Mouse (Mus musculus): ENCODE measurements around the gene Ccm2l. TPM values are rescaled to one million over a fixed set of nuclear protein-coding genes. Genes with fewer than 3 reads are reported as not detected.

The Ccm2l gene
- 10 to 100 TPM; 12.7 to 15.3 TPM for total RNA-seq (2021)
- polyA plus RNA-seq (2012; rRNA removed), result 37.1 and 49.1 TPM in 2 replicates
- long read RNA-seq, partial matches to known transcripts, result 1 of 14 reads
- long read RNA-seq, other reads (novel, unspliced or antisense), result 12 of 14 reads

DNA sequence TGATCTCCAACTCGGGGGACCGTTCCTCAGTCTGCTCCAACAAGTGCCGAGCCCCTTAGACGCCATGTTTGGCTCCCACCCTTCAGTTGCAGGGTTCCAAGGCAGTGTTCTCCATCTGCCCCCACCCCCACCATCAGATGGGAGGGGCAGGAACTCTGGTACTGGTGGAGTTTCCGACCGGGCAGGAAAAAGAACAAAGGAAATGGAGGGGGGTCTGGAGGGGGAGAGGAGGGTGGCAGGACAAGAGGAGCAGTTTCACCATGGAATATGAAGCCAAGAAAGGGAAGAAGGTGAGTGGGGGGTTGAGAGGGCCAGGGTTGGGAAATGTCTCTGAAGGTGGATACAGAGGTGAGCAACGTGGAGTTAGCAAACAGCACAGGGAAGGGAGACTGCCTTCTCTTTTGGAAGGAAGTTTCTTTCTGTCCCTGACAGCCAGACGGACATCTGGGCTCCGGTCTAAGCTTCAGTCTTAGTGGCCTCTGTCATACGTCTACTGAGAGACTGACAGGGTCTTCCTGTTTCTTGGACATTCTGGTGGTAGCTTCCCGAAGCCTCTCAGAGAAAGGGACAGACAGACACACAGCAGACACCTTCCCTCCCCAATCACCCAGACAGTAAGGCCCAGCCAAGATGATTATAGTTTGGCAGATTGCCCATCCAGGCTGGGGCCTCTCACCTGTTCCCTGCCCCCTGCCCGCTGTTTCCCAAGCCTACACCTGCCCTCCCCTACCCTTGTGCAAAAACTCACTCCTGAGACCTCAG is at the start of gene Ccm2l:
Ccm2l (plus strand) TSS at position 209 of the 762 bp plus-strand sequence.
- DNase-seq, result peak; percentile 60

DNA sequence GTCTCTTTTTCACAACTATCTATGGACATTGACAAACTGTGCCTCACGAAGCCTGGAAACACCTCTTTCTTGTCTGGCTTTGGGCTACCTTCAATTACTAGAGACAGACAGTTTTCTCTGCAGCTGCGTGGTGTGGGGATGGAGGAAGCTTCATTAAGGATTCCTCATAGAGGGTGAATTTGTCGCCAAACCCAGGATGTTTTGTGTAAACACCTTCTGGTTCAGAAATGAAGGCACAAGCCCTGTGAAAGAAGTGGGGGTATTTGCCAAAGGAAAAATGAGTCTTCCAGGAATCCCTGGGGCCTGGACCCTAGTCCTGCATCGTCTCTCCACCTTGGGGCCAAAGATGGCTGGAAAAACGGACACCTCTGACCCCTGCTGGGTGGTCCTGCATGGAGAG is 49.0 kb upstream of the Ccm2l start:
- no peak for DNase-seq

DNA sequence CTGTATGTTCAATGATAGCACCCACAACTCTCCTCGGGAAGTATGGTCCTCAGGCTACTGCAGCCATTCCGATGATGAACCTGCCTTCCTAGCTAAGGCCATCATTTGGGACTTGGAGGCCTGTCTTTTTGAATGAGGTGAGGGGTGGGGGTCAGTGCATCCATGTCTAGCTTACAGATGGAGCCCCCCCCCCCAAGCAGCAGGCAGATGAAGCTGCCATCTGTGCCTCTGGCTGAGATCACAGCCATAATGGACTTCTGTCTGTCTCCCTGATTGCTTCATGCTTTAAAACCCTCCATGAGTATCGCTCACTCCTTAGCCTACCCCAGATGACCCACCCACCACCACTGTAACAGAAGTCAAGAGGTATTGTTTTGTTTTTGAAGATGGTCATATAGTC is 46.4 kb upstream of the Ccm2l start:
- DNase-seq, result no peak

DNA sequence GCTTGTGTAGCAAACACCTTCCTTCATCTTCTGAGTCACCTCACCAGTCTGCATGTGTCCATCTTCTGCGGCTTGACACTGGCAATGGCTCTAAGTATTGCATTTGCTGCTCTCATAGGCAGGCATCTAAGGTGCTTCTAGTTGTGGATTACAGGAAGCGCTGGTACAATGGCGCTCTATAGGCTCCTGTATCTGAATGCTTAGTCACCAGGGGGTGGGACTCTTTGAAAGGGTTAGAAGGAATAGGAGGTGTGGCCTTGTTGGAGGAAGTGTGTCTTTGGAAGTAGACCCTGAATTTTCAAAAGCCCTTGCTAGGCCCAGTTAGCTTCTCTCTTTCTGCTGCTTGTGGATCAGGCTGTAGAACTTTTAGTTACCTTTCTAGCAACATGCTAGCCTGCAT is 44.6 kb upstream of the Ccm2l start:
- no peak for DNase-seq

DNA sequence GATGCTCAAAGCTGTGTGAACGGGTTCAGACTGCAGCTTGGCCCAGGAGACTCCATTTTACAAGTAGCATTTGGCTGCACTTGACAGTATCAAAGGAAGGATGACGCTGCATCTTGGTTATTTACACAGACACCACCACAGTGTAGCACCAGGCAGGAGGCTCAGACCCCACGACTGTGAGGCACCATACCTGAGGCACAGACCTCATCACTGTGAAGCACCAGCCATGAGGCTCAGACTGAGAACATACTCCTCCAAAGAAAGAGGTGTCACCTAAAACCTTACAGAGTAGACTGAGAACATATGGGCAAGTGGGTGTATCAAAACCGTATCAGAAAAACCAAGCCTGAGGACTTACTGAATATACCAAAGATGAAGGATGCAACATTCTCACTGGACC is 42.9 kb upstream of the Ccm2l start:
- no peak for DNase-seq

DNA sequence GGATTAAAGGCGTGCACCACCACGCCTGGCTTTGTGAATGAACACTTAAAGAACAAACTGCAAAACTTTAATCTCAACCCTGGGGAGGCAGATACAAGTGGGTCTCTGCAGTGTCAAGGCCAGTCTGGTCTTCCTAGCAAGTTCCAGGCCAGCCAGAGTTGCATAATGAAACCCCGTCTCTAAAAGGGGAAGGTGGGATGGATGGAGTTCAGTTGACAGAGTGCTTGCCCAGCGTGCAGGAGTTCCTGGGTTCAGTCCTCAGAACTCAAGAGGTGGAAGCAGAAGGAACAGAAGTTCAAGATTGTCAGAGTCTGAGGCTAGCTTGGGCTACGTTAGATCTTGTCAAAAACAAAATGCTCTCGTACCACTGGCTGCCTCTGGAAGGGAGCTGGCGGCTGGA is 39.7 kb upstream of the Ccm2l start:
- no peak for DNase-seq

DNA sequence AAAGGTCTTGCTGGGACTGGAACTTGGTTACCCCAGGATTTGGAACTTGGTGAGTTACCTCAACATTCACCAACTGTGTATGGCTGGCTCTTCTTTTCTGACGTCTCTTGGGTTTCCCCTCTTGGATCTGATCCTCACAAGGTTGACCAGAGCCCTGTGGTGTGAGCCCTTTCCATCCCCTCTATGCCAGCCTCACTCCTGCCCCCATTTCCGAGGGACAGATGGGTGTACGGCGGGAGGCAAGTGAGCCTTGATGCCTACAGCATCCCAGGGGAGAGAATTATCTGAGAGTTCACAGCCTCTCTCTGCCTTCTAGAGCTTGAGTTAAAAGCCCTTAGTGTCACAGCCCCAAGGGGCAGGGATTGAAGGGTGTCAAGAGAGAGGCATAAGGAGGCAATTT is 38.3 kb upstream of the Ccm2l start:
- no peak for DNase-seq

DNA sequence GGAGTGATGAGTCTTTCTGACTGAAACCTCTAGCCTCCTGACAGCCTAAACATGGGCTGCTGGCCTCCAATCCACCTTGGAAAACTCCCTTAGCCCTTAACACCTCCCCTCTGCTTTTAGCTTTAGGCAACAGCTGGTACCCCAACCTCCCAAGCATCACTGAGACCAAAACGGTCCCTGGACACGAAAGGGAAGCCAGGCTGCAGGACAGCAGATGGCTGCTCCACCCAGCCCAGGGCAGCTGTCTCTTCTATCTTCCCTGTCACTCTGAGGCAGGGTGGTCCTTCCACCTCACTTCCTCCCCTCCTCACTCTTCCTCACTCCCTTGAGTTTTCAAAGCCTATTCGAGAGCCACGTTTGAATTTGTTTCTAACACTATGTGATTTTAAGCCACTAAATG is 35.3 kb upstream of the Ccm2l start:
- DNase-seq, result no peak

DNA sequence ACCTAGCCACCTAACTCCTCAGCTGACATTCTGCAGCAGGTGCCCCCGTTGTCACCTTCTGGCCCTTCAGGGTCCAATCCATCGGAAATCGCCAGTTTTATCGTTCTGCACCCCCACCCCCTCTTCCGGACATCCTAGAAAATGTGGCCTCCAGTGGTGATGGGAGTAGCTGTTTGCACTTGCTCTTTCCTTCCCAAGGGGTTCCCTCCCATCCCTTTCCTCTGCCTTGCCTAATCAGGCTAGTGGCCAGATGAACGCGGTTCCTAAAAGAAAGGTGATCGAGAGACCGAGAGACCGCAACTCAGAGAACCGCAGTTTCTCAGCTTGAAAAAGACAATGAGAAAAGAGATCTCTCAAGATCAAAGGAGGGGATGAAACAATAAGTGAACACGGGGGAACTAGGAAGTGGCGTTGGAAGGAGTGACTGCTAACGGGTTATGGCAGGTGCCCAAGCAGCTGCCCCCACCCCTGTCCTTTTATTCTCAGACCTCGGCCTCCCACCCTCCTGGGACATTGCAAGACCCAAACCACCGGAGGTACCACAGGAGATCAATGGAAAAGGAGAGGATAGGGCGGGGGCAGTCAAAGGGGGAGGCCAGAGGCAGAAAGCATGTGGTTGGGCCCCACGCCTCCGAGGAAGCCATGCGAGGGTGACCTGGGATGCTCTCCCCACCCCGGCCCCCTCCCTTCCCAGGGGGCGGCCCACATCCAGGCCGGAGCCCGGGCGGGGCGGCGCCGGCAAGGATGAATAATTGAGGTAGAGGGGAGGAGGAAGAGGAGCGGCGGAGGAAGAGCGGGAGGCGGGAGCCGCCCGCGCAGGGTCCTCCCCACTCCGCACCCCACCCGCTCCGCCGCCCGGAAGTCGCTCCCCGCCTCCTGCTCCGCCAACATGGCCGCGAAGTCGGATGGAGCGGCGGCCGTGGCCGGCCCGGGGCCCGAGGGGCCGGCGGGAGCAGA is 34.4 kb upstream of the Ccm2l start, which contains the start of gene Xkr7:
Xkr7 (plus strand) TSS at position 727 of the 957 bp plus-strand sequence.
- no peak for DNase-seq

DNA sequence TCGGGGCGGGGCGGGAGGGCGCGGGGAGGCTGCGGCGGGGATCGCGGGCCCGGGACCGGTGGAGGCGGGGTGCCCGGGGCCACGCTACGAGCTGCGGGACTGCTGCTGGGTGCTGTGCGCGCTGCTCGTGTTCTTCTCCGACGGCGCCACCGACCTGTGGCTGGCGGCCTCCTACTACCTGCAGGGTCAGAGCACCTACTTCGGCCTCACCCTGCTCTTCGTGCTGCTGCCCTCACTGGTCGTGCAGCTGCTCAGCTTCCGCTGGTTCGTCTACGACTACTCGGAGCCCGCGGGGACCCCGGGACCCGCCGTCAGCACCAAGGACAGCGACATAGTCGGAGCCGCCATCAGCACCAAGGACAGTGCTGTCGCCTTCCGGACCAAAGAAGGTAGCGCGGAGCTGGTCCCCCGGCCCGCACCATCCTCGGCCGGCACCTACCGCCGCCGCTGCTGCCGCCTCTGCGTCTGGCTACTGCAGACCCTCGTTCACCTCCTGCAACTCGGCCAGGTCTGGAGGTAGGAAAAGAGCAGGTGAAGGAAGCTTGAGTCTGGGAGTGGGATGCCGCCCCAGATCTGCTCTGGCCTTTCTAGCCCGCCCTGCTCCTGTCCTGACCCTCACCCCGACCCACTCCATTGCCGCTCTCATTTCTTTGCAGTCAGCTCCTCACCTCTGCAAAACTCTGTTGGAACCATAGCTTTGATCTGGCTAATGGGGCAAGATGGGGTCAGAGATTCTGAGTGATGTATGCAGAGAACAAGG is 33.5 kb upstream of the Ccm2l start:
- DNase-seq, result peak; percentile 77

DNA sequence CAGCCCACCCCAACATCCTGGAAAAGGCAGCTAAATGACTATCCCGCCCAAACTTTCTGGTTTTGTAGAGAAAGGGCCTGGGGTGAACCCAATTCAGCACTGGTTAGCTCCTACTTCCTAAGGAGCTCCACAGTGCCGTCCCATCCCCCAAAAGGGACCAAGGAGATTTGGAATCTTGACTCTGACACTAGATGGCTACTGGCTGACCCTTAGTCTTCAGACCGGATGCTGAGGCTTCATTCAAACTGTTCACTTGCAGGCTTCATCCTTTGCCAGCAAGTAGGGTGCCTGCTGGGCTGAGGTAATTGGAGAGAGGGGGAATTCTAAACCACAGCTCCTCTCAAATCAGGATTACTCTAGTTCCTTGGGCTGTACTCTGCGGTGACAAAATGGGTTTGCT is 32.8 kb upstream of the Ccm2l start:
- DNase-seq, result no peak

DNA sequence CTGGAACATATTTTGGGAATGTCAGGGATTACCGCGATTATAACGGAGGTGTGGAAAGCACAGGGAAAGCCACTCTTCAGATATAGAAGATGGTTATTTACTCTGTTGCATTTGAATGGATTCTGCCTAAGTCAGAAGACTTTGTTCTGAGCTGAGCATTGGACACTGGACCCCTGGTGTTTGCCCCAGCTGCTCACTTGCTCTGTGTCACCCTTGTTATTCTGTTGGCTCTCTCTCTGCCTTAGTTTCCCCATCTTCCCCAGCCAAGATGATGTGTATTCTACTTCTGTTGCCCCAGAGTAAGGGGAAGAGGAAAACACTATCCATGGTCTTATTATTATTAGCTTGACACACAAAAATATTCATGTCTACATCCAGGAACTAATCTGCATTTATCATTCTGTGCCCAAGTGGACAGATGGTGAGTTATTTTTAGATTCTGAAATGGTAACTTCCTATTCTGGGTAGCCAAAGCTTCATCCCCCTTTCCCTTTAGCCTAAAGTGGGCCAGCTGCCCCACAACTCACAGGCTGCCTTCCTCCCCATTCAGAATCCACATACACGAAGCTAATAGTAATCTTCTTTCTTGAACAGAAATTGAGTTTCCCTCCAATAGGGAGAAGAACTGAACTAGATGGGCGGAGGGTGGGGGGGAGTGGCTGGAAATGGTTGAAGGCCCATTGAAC is 32.1 kb upstream of the Ccm2l start:
- DNase-seq, result no peak

DNA sequence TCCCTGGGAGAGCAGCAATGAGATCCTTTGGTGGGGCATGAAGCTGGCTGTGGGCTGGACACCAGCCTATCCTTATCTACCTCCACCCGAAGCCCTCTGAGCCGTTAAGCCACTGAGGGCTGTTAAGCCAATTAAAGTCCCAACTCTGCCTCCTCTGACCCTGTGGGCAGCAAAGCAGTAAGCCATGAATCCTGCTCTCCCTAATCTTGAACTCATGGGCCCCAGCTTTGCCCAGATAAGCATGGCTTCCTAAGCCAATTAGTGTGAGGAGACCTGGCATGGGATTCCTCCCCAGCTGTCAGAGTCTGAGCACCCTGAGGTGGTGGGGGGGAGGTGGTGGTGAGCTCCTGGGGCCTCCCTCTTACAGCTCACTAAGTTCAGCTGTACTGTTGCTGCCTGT is 29.1 kb upstream of the Ccm2l start:
- DNase-seq, result no peak

DNA sequence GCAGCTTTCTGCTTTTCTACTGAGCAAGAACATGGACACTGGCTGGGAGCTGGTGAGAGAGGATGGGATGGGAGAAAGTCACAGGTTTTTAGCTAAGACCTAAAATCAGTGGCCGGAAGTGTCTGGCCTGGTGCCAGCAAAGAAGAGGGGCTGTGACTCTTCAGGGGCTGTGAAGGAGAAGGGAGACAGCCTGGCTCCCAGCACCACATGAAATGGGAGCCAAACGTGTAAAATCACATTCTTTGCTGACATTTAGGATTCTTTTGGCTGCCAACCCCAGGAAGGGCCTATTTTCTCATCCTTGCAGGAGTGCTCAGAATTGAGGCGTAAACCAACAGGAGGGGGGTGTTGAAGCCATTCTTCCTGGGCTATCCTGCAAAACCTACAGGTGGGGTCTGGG is 21.9 kb upstream of the Ccm2l start:
- DNase-seq, result no peak

DNA sequence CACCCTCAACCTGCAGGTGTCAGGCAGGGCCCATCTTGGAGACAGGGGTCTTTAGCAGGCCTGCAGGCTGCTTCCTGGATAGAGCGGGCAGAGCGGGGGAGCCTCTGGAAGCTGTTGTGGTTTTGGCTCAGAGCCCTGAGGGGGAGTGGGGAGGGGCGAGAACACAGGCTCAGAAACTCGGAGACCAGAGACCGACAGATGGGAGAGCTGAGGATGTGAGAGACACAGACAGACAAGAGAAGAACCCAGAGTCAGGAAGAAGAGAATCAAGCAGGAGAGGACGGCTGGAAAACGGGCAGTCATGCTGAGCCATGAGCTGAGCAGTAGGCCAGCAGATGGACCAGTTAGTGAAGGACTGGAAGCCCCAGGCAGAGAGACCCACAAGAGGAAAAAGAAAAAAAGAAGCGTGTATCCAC is 19.9 kb upstream of the Ccm2l start:
- DNase-seq, result no peak

DNA sequence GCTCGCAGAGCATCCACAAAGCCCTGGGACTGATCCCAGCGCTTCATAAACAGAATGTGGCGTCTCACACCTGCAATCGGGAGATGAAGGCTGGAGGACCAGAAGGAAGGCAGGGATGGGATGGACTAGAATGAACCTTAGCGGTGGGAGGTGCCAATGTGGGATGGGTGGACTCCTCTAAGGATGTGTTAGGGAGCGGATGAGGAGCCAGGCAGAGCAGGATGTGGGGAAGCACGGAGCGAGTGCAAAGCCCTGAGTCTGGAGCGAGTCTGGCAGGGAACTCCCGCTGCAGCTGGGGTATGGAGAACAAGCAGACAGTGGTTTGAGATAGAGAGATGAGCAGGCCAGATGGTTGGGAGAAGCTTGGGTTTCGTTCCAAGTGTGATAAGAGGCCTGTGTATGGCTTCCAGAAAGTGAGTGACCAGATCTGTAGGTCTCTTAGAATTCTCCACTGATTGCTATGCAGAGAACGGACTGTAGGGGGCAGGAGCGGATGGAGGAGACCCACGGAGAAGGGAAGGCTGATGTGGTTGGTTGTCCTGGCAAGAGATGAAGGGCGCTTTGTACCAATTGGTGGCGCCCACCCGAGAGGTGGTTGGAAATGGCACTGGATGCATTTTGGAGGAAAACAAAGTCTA is 17.8 kb upstream of the Ccm2l start:
- peak; percentile 46 for DNase-seq

DNA sequence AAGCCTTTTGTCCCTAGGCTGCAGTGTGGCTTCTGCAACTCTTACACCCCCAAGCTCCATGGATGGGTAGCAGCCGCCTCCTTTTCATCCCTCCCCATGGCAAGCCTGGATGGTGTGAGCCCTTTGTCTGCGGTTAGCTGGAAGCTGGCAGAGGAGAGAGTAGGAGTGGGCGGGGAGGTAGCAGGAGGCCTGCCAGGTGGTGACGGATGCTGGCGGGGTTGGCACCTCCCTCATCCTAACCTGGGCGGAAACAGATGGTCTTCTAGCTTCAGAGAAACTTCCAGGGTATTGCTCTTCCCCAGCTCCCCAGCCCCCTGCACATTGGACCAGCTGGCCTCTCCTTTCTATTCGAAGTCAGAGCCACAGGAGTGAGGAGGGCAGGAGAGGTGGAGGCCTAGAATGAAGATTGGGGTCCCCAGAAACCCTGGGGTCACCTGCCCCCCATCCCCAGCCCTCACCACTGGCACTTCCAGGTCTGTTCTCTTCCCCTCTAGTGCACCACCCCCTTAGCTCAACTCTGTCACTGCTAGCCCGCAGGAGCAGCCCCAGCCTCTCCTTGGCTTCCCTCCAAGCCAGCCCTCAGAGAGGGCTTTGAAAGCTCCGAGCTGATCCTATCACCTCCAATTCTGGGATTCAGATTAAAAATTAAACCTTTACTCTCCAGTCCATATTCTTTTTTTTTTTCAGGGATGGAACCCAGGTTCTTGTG is 16.3 kb upstream of the Ccm2l start:
- DNase-seq, result no peak

DNA sequence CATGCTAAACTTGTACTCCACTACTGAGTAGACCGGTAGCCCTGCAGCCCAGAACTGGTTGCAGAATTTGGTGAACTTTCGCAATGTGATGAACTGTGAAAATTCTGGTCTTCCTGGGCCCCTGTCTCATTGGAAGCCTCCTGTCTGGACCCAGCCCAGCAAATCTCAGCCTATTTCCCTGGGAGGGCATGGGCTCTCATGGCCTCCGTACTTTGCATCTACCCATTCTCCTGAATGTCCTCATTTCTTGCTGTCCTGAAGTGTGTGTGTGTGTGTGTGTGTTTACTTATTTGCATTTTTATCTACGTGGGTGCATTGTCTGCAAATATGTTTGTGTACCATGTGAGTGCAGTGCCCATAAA is 15.8 kb upstream of the Ccm2l start:
- no peak for DNase-seq

DNA sequence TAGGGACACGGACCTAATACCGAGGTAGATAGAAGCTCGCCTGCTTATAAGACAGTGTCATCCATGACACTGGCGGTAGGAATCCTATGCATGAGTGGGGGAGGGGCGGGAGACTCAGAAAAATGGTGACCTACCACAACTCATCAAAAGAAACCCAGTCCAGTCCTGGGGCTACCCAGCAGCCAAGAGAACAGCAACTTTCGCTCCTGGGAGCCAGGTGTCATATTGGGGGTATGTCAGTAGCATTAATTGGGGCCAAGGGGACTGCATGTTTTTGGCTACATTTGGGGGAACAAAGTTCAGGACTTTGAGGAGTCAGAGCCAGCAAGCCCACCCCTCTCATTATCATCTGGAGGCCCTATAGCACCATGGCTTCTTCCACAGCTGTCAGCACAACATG is 14.7 kb upstream of the Ccm2l start:
- no peak for DNase-seq

DNA sequence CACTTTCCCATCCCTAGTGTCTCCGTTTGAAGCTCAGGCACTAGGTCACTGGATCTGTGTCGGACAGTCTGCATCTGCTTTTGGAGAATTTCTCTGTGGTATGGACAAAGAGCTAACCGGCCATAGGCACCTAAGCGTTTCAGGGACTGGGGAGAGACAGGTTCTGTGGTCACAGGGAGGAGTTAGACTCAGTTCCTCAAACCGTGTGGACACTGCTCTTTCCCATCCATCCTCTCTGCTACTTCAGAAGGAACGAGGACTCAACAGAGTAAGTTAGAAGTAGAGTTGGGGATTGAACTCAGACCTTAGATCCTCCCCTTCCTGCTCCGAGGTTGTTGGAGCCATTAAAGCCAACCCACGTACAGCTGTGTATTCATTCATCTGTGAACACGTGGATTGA is 14.2 kb upstream of the Ccm2l start:
- DNase-seq, result no peak
